Mouse (Mus musculus): Measurements from ENCODE around the gene Tmem222. TPM values are rescaled to one million over a fixed set of nuclear protein-coding genes. Genes with fewer than 3 reads are reported as not detected.
A peak's percentile ranks its signal among the peaks of the same experiment; 100 is the strongest.

The Tmem222 gene
- polyA plus RNA-seq, 1 experiment, result 143 TPM

GRCm38 (mm10) chr4:133305825-133306224 lies 28.2 kb upstream of the Tmem222 start:
- Histone ChIP-seq H3K36me3 (ENCODE audit: control insufficient read depth, insufficient read depth, low read length) (peaks cover 13% of the 10 kb centered on the region), H3K27ac (ENCODE audit: control insufficient read depth, insufficient read depth, low read length) (no peak overlapping the region), H3K4me1 (replicated peaks; ENCODE audit: control insufficient read depth, insufficient read depth, low read length) (no peaks in the 10 kb centered on the region), H3K27me3 (ENCODE audit: control insufficient read depth, insufficient read depth, low read length) (no peaks in the 10 kb centered on the region), H3K4me3 (ENCODE audit: control insufficient read depth, insufficient read depth, low read length) (no peak overlapping the region)
- DNase-seq, result no peak
- WGBS, result 98% methylated on average over 7 of the region's 7 CpGs
- no peak for TF ChIP-seq POLR2A (IDR thresholded peaks at IDR 0.05; ENCODE audit: control insufficient read depth, extremely low read depth, insufficient read depth, low read length, poor library complexity)
- TF ChIP-seq CTCF (IDR thresholded peaks at IDR 0.05; ENCODE audit: borderline replicate concordance, control insufficient read depth, extremely low read depth, insufficient read depth, low read length, poor library complexity), result no peak

DNA sequence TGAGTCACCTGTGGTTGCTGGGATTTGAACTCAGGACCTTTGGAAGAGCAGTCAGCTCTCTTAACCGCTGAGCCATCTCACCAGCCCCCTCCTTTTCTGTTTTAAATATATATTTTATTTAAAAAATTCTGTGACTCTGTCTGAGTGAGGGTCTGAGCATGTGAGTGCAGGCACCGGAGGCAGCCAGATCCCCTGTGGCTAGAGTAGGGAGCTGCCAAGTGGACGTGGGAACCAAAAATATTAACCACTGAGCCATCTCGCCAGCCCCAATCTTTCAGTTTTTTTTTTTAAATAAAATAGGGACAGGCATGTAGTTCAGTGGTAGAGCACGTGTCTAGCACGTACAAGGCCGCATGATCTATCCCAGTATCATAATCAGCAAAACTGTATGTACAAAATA lies 27.2 kb upstream of the Tmem222 start:
- Histone ChIP-seq H3K27ac (ENCODE audit: control insufficient read depth, insufficient read depth, low read length) (no peak overlapping the region), H3K27me3 (ENCODE audit: control insufficient read depth, insufficient read depth, low read length) (no peaks in the 10 kb centered on the region), H3K4me1 (replicated peaks; ENCODE audit: control insufficient read depth, insufficient read depth, low read length) (peaks cover under 1% of the 10 kb centered on the region; the same call in 1 of the 2 replicates), H3K4me3 (ENCODE audit: control insufficient read depth, insufficient read depth, low read length) (no peak overlapping the region), H3K36me3 (ENCODE audit: control insufficient read depth, insufficient read depth, low read length) (peaks cover 20% of the 10 kb centered on the region)
- DNase-seq, result no peak
- TF ChIP-seq CTCF (IDR thresholded peaks at IDR 0.05; ENCODE audit: borderline replicate concordance, control insufficient read depth, extremely low read depth, insufficient read depth, low read length, poor library complexity), result no peak
- WGBS, result 96% methylated on average over 7 of the region's 7 CpGs

GRCm38 (mm10) chr4:133302668-133303067 lies 25.1 kb upstream of the Tmem222 start:
- DNase-seq, result no peak
- Histone ChIP-seq H3K36me3 (ENCODE audit: control insufficient read depth, insufficient read depth, low read length) (peaks cover 20% of the 10 kb centered on the region), H3K27ac (ENCODE audit: control insufficient read depth, insufficient read depth, low read length) (no peak overlapping the region), H3K4me1 (replicated peaks; ENCODE audit: control insufficient read depth, insufficient read depth, low read length) (peaks cover 21% of the 10 kb centered on the region), H3K4me3 (ENCODE audit: control insufficient read depth, insufficient read depth, low read length) (no peak overlapping the region), H3K27me3 (ENCODE audit: control insufficient read depth, insufficient read depth, low read length) (no peaks in the 10 kb centered on the region)
- WGBS, result 96% methylated on average over 5 of the region's 5 CpGs
- no peak for TF ChIP-seq CTCF (IDR thresholded peaks at IDR 0.05; ENCODE audit: borderline replicate concordance, control insufficient read depth, extremely low read depth, insufficient read depth, low read length, poor library complexity)
- TF ChIP-seq POLR2A (IDR thresholded peaks at IDR 0.05; ENCODE audit: control insufficient read depth, extremely low read depth, insufficient read depth, low read length, poor library complexity), result no peak

DNA sequence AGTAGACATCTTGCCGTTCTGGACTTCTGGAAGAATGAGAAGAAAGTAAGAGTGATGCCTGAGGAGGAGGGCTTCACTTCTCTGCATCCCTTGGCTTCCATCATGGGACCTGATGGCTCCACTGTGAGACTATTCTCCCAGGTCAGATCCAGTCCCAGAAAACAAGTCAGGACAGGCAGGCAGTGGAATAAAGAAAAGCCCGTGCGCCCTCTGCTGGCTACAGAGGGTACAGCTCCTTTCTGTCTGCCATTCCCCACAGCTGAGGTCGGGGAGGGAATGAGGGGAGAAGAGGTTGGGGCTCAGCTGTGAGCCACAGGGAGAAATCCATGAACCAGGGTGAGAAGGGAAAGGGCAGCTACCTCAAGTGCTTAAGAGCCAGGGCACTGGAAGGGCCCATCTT lies 24.2 kb upstream of the Tmem222 start:
- Histone ChIP-seq H3K36me3 (ENCODE audit: control insufficient read depth, insufficient read depth, low read length) (peaks cover 20% of the 10 kb centered on the region), H3K4me1 (replicated peaks; ENCODE audit: control insufficient read depth, insufficient read depth, low read length) (peaks cover 21% of the 10 kb centered on the region), H3K27me3 (ENCODE audit: control insufficient read depth, insufficient read depth, low read length) (no peaks in the 10 kb centered on the region), H3K27ac (ENCODE audit: control insufficient read depth, insufficient read depth, low read length) (no peak overlapping the region), H3K4me3 (ENCODE audit: control insufficient read depth, insufficient read depth, low read length) (no peak overlapping the region)
- DNase-seq, result peak; percentile 67
- 33% methylated on average over 4 of the region's 4 CpGs for WGBS
- TF ChIP-seq CTCF (IDR thresholded peaks at IDR 0.05; ENCODE audit: borderline replicate concordance, control insufficient read depth, extremely low read depth, insufficient read depth, low read length, poor library complexity), result peak; percentile 86; the same call in 1 of the 2 replicates
- TF ChIP-seq POLR2A (IDR thresholded peaks at IDR 0.05; ENCODE audit: control insufficient read depth, extremely low read depth, insufficient read depth, low read length, poor library complexity), result no peak

DNA sequence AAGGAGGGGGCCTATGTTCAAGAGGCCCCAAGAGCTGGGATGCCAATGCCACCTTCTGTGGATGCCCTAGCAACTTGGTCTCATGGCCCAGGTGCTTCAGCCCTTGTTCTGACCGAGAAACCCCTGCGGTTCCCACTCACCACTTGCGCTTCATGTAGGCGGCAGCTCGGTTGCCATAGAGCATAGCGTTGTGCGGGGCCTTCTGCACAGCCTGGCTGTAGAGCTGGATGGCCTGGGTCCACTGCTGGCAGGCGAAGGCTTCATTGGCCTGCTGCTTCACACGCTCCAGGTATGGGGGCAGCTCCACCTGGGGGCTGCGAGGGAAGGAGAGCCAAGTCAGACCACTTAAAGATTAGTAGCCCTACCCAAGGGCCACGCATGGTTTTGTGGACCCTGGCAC lies 22.8 kb upstream of the Tmem222 start:
- H3K27me3 ChIP-seq (ENCODE audit: control insufficient read depth, insufficient read depth, low read length), result no peaks in the 10 kb centered on the region
- DNase-seq, result no peak
- peaks cover 21% of the 10 kb centered on the region for H3K4me1 ChIP-seq (replicated peaks; ENCODE audit: control insufficient read depth, insufficient read depth, low read length)
- TF ChIP-seq POLR2A (IDR thresholded peaks at IDR 0.05; ENCODE audit: control insufficient read depth, extremely low read depth, insufficient read depth, low read length, poor library complexity), result no peak
- TF ChIP-seq CTCF (IDR thresholded peaks at IDR 0.05; ENCODE audit: borderline replicate concordance, control insufficient read depth, extremely low read depth, insufficient read depth, low read length, poor library complexity), result no peak
- H3K36me3 ChIP-seq (ENCODE audit: control insufficient read depth, insufficient read depth, low read length), result peaks cover 24% of the 10 kb centered on the region
- WGBS, result 97% methylated on average over 11 of the region's 11 CpGs
- H3K27ac ChIP-seq (ENCODE audit: control insufficient read depth, insufficient read depth, low read length), result no peak overlapping the region
- H3K4me3 ChIP-seq (ENCODE audit: control insufficient read depth, insufficient read depth, low read length), result no peak overlapping the region

DNA sequence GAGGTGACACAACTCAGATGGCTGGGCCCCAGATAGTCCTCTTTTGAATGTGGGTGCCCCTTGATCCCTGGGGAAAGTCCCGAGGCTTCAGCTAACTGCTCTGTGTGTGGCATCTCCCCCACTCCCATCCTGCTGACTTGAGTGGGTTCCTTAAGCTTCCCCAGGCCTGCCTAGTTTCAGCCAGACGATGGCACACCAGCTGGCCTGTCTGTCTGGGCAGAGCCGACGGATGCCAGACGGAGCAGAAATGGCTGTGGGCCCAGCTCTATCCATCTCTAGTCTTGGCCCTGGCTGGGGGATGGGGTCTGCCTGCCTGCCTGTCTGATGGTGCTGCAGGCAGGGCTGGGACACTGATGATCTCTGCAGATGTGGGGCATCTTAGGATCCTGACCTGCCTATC lies 22.1 kb upstream of the Tmem222 start:
- peaks cover 25% of the 10 kb centered on the region for H3K36me3 ChIP-seq (ENCODE audit: control insufficient read depth, insufficient read depth, low read length)
- peaks cover 21% of the 10 kb centered on the region for H3K4me1 ChIP-seq (replicated peaks; ENCODE audit: control insufficient read depth, insufficient read depth, low read length)
- TF ChIP-seq POLR2A (IDR thresholded peaks at IDR 0.05; ENCODE audit: control insufficient read depth, extremely low read depth, insufficient read depth, low read length, poor library complexity) (no peak), CTCF (IDR thresholded peaks at IDR 0.05; ENCODE audit: borderline replicate concordance, control insufficient read depth, extremely low read depth, insufficient read depth, low read length, poor library complexity) (no peak)
- no peak for DNase-seq
- no peaks in the 10 kb centered on the region for H3K27me3 ChIP-seq (ENCODE audit: control insufficient read depth, insufficient read depth, low read length)
- 93% methylated on average over 5 of the region's 5 CpGs for WGBS
- H3K27ac ChIP-seq (ENCODE audit: control insufficient read depth, insufficient read depth, low read length), result peak overlapping the region; percentile 88; the same call in 1 of the 2 replicates
- no peak overlapping the region for H3K4me3 ChIP-seq (ENCODE audit: control insufficient read depth, insufficient read depth, low read length)
